Mouse (Mus musculus) heart, embryonic 14.5 days (tissue): ENCODE results near the gene Atp7b. TPM values are rescaled to one million over a fixed set of nuclear protein-coding genes. Genes with fewer than 3 reads are reported as not detected.

Experiments
- ATAC-seq: fragments of 200-750 bp; cut with Nextera tagmentation; 2 replicates; pipeline ENCODE4 v1.8.0; 2017; ENCODE audit warnings: low read depth, moderate TSS enrichment; ENCODE audit not compliant: insufficient number of reproducible peaks, insufficient read depth, low FRiP score
- H3K27ac ChIP-seq, 2 experiments: fragments of 200-500 bp in 1 of 2; fragments of 300-500 bp in 1 of 2; sonication (generic) in 1 of 2; replicated peaks in 1 of 2; 2 replicates each; pipeline ENCODE4 v1.5.1; 2012 to 2014; ENCODE audit warnings: low read depth in 2 of 2, low read length in 2 of 2, control low read depth in 1 of 2, mild to moderate bottlenecking in 1 of 2, mixed read lengths in 1 of 2; ENCODE audit not compliant: control insufficient read depth in 1 of 2, insufficient read depth in 1 of 2
- H3K27me3 ChIP-seq: fragments of 300-500 bp; sonication (generic); 2 replicates; pipeline ENCODE4 v1.6.1; 2014; ENCODE audit warnings: mild to moderate bottlenecking, low read length, control low read depth; ENCODE audit not compliant: control insufficient read depth, insufficient read depth
- H3K36me3 ChIP-seq: fragments of 300-500 bp; sonication (generic); 2 replicates; pipeline ENCODE4 v1.6.1; 2014; ENCODE audit warnings: mild to moderate bottlenecking, control low read depth, low read length, mixed read lengths; ENCODE audit not compliant: control insufficient read depth, insufficient read depth
- H3K4me1 ChIP-seq, 2 experiments: fragments of 200-500 bp in 1 of 2; fragments of 300-500 bp in 1 of 2; sonication (generic) in 1 of 2; 2 replicates each; pipeline ENCODE4 v1.6.1; 2012 to 2014; ENCODE audit warnings: low read length in 2 of 2, control low read depth in 1 of 2, mixed read lengths in 1 of 2; ENCODE audit not compliant: control insufficient read depth in 2 of 2, insufficient read depth in 2 of 2
- H3K4me2 ChIP-seq: fragments of 300-500 bp; sonication (generic); 2 replicates; pipeline ENCODE4 v1.6.1; 2014; ENCODE audit warnings: mild to moderate bottlenecking, low read length
- H3K4me3 ChIP-seq, 2 experiments: fragments of 200-500 bp in 1 of 2; fragments of 300-500 bp in 1 of 2; sonication (generic) in 1 of 2; 2 replicates each; pipeline ENCODE4 v1.5.1; 2012 to 2014; ENCODE audit warnings: low read length in 2 of 2, mild to moderate bottlenecking in 2 of 2, control low read depth in 1 of 2, low read depth in 1 of 2, moderate library complexity in 1 of 2; ENCODE audit not compliant: control insufficient read depth in 1 of 2, insufficient read depth in 1 of 2
- H3K9ac ChIP-seq: fragments of 300-500 bp; sonication (generic); 2 replicates; pipeline ENCODE4 v1.6.1; 2014; ENCODE audit warnings: mild to moderate bottlenecking, low read length
- H3K9me3 ChIP-seq: fragments of 300-500 bp; sonication (generic); 2 replicates; pipeline ENCODE4 v1.6.1; 2016; ENCODE audit warnings: low read length, control low read depth; ENCODE audit not compliant: control insufficient read depth
- WGBS: fragments of 180-500 bp; shearing (Covaris S2); extraction: QIAGEN DNeasy Blood & Tissue Kit; methylation state at CpG from one replicate; pipeline ENCODE4 v1.1.7; 2014; 5-methylcytosine and 5-hydroxymethylcytosine counted together
- polyA plus RNA-seq: library from polyadenylated mRNA; unstranded; fragments of >200 nt; fragmentation: Nextera tagmentation; extraction: Ambion mirVana; gene quantifications from 2 replicates; pipeline ENCODE4 v1.2.1, GENCODE M21; 2014

Gene Atp7b
- polyA plus RNA-seq: 0.84 and 1.1 TPM in 2 replicates

DNA sequence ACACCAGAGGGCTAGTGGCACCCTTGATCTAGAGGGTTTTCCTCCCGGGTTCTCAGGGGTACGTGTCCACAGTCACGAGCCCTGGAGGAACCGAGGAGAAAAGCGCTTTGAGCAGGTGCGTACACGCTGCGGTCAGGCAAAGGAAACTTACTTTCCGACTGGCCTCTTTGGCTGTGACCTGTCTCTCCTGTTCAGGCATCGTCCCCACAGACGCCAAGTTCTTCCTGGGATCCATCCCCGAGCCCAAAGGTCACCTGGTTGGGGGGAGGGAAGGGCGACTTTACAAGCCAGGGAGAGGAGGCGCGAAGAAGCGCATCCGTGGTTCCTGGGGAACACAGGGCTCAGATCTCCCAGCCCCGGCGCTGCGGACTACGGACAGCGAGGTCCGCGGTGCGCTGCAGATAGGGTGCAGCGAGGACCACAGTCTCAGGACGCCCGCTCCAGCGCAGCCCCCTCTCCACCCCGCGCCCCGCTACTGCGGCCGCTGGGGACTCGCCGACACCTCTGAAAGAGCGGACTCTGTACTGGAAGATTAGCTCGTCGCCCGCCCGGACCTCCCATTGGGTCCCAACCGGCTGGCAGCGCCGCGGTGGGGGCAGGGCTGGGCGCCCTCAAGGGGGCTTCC, at the start of gene Atp7b:
Atp7b (minus strand) TSS at position 485 of the 625 bp plus-strand sequence.
- Histone ChIP-seq H3K36me3 (peaks cover 31% of the 10 kb centered on the region), H3K4me2 (peak within 1 kb of the TSS; percentile 97), H3K9ac (peak within 1 kb of the TSS; percentile 80), H3K4me1 (peaks cover 0 to 4% of the 10 kb centered on the region in 2 experiments; a peak in 1 of 4 replicates), H3K9me3 (no peaks in the 10 kb centered on the region), H3K4me3 (peak within 1 kb of the TSS; percentile 85 to 91), H3K27me3 (peaks cover 18% of the 10 kb centered on the region), H3K27ac (no peak within 1 kb of the TSS)
- 1% methylated on average over 43 of the region's 46 CpGs for WGBS
- peak; percentile 79 for ATAC-seq

DNA sequence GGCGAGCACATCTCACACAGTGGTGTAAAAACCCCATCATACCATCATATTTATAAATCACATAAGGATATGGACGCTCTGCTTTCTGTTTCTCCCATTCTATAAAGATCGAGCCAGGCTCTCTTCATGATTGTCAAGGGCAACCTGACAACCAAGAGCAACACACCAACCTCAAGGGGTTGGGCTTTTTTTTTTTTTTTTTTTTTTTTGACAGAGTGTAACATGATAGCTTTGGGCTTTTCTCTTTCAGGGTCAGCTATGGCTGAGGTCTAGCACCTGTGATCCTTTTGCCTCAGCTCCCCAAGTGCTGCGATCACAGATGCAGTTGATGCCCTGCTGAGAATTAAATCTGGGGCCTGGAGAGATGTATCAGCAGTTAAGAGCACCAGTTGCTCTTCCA, 46.9 kb upstream of the Atp7b start:
- Histone ChIP-seq H3K4me2 (no peak overlapping the region), H3K27me3 (no peaks in the 10 kb centered on the region), H3K4me1 (no peaks in the 10 kb centered on the region), H3K4me3 (no peak overlapping the region), H3K27ac (no peak overlapping the region), H3K9me3 (no peaks in the 10 kb centered on the region), H3K9ac (no peak overlapping the region), H3K36me3 (no peaks in the 10 kb centered on the region)
- no peak for ATAC-seq
- 63% methylated on average over 4 of the region's 4 CpGs for WGBS

DNA sequence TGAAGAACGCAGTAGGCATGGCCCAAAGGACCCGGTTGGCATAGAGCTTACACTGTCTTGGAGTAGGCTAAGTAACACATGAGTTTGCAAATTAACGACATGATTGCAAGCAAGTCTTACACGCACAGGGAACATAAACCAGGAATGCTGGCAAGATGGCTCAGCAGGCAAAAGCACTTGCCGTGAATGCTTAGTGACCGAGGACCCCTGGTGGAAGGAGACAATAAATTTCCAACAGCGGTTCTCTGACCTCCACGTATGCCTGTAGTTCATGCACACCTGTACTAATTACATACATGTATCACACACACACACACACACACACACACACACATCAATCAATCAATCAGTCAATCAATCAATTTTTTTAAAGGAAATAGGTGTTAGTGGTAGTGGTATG, 31.5 kb upstream of the Atp7b start:
- H3K4me3 ChIP-seq: no peak overlapping the region
- no peak overlapping the region for H3K9ac ChIP-seq
- 46% methylated on average over 8 of the region's 8 CpGs for WGBS
- H3K36me3 ChIP-seq: no peaks in the 10 kb centered on the region
- H3K27me3 ChIP-seq: no peaks in the 10 kb centered on the region
- H3K9me3 ChIP-seq: no peaks in the 10 kb centered on the region
- ATAC-seq: no peak
- no peak overlapping the region for H3K27ac ChIP-seq
- H3K4me1 ChIP-seq: no peaks in the 10 kb centered on the region
- H3K4me2 ChIP-seq: no peak overlapping the region

DNA sequence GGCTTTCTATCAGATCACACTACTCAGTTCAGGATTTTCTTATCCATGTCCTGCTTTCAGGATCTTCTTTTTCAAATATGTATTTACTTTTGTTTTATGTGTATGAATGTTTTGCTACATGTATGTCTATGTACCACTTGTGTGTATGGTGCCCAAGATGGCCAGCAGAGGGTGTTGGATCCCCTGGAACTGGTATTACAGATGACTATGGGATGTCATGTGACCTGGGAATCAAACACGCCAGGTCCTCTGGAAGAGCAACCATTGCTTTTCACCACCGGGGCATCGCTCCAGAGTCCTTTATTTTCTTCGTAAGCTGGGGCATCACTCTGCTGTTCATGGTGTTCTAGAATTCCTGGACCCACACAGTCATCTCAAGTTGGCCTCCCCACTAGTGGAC, 29.1 kb upstream of the Atp7b start:
- no peak for ATAC-seq
- 85% methylated on average over 4 of the region's 4 CpGs for WGBS
- no peak overlapping the region for H3K4me3 ChIP-seq

DNA sequence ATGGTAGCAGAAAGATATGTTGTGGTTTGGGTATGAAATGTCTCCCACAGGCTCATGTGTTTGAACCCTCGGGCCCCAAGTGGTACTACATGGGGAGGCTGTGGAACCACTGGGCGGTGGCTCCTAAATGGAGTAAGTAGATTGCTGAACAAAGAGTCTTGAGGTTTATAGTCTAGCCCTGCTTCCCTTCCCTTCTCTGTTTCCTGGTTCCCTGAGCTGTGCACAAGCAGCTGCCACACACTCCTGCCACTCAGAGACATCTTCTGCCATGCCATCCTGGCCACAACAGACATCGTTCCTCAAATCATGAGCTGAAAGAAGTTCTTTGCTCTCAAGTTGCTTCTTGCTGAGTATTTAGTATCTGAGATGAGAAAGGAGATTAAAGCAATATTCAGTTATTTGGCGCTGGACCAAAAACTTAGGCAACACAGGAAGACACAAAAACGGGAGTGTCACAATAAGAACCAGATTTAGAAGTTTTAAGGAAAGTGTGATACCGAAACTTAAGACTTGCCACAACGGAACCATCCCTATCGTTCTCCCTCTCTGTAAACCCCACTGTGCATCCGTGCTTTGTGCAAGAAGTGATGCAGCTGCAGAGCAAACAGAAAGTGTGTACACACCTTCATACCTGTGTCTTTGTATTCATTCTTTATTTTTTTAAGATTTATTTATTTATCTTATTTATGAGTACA, 19.4 kb upstream of the Atp7b start:
- no peak for ATAC-seq
- no peaks in the 10 kb centered on the region for H3K4me1 ChIP-seq
- no peaks in the 10 kb centered on the region for H3K36me3 ChIP-seq
- H3K4me3 ChIP-seq: no peak overlapping the region
- H3K9ac ChIP-seq: no peak overlapping the region
- H3K27ac ChIP-seq: no peak overlapping the region
- H3K9me3 ChIP-seq: no peaks in the 10 kb centered on the region
- WGBS: 80% methylated on average over 9 of the region's 9 CpGs
- H3K27me3 ChIP-seq: no peaks in the 10 kb centered on the region
- H3K4me2 ChIP-seq: no peak overlapping the region

More for the DNA sequence above, 29.1 kb upstream of the Atp7b start:
- no peaks in the 10 kb centered on the region for H3K36me3 ChIP-seq
- no peak overlapping the region for H3K9ac ChIP-seq
- H3K27me3 ChIP-seq: no peaks in the 10 kb centered on the region
- H3K4me1 ChIP-seq: no peaks in the 10 kb centered on the region
- H3K27ac ChIP-seq: no peak overlapping the region
- H3K9me3 ChIP-seq: no peaks in the 10 kb centered on the region
- H3K4me2 ChIP-seq: no peak overlapping the region

DNA sequence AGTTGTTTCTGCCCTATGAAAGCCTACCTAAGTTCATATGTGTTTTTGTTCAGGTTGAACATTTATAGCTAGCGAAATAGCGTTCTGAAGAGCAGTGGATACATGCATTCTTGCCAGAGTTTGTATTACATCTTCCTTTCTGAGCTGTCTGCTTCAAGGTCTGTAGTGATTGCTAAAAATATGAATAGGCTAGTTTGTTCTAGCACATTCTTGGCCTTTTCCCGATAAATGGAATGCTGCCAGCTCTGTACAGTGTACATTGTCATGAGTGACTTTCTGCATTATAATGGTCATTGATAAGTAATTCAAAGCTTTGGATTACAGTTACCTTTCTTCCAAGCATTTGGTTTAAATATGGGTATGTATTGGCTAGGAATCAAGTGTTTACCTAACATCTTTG, 1.0 kb upstream of the Atp7b start:
- peaks cover 43% of the 10 kb centered on the region for H3K36me3 ChIP-seq
- under 1% methylated on average over 3 of the region's 3 CpGs for WGBS
- H3K9me3 ChIP-seq: 0 out of 2 replicates have a peak, but pooled peaks cover 4% of the 10 kb centered on the region
- peaks cover 0 to 4% of the 10 kb centered on the region in 2 experiments; a peak in 1 of 4 replicates for H3K4me1 ChIP-seq
- no peak overlapping the region for H3K27ac ChIP-seq
- H3K4me2 ChIP-seq: peak overlapping the region; percentile 97
- H3K4me3 ChIP-seq: peak overlapping the region in 1 of 2 experiments; percentile 85; a peak in 2 of 4 replicates
- peak overlapping the region; percentile 69 for H3K9ac ChIP-seq
- ATAC-seq: no peak
- peaks cover 18% of the 10 kb centered on the region for H3K27me3 ChIP-seq

DNA sequence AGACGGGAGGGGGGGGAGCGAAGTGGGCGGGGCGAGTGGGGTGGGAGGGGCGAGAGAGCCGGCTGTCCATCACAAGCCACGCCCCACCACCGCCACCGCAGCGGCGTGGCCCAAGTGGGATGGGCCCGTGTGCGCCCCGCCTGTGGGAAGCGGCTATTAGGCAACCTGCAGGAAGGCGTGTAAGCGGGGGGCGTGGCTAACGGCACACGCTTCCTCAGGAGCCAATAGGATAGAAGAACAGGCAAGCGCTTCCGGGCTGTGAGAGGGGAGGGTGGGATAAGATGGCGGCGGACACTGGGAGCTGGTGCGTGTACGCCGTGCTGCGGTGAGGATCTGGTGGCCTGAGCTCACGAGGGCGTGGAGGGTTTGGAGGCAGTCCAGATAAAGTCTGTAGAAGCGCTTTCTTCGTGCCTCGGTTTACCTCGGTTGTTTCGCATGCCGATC, 363 bp upstream of the Atp7b start, which contains the start of gene Alg11:
Alg11 (plus strand) TSS at position 276 of the 444 bp plus-strand sequence.
- peaks cover 37% of the 10 kb centered on the region for H3K36me3 ChIP-seq
- peak; percentile 100 for ATAC-seq
- peak within 1 kb of the TSS; percentile 85 to 91 for H3K4me3 ChIP-seq
- H3K4me1 ChIP-seq: peaks cover 0 to 4% of the 10 kb centered on the region in 2 experiments; a peak in 1 of 4 replicates
- H3K4me2 ChIP-seq: peak within 1 kb of the TSS; percentile 97
- 0% methylated on average over 34 of the region's 36 CpGs for WGBS
- peak within 1 kb of the TSS; percentile 80 for H3K9ac ChIP-seq
- H3K27ac ChIP-seq: no peak within 1 kb of the TSS
- peaks cover 18% of the 10 kb centered on the region for H3K27me3 ChIP-seq
- H3K9me3 ChIP-seq: 0 out of 2 replicates have a peak, but pooled peaks cover 1% of the 10 kb centered on the region
